Mouse (Mus musculus): ENCODE data around the gene Platr17.
"Not testable (repeated sequence)": the region's sequence is repeated elsewhere in the genome, so short reads cannot be mapped to it uniquely, and the experiment has no call there.

Platr17 gene

GRCm38 (mm10) chr17:33943454-33943853, 38.5 kb downstream of the Platr17 start:
- DNase-seq (ENCODE audit: low spot score): no peak

- DNase-seq (ENCODE audit: low spot score): no peak
These were observed 42.6 kb downstream of the Platr17 start for GRCm38 (mm10) chr17:33947430-33948089.

GRCm38 (mm10) chr17:33948090-33948904, 43.4 kb downstream of the Platr17 start:
- no peak for DNase-seq (ENCODE audit: low spot score)

- no peak for DNase-seq (ENCODE audit: low spot score)
These were observed 44.1 kb downstream of the Platr17 start for GRCm38 (mm10) chr17:33948905-33949537.

GRCm38 (mm10) chr17:33950131-33950625, 45.2 kb downstream of the Platr17 start:
- no peak for DNase-seq (ENCODE audit: low spot score)

GRCm38 (mm10) chr17:33951021-33951946, 46.3 kb downstream of the Platr17 start, which contains the start of gene B3galt4:
Gene B3galt4, minus strand, starts transcription at chr17:33951488.
- peak; percentile 69 for DNase-seq (ENCODE audit: low spot score)

- not testable (repeated sequence) for DNase-seq (ENCODE audit: low spot score)
These were observed 47.1 kb downstream of the Platr17 start for GRCm38 (mm10) chr17:33952015-33952414.

GRCm38 (mm10) chr17:33952879-33953278, 47.9 kb downstream of the Platr17 start:
- DNase-seq (ENCODE audit: low spot score): no peak

GRCm38 (mm10) chr17:33953310-33953709, 48.4 kb downstream of the Platr17 start:
- no peak for DNase-seq (ENCODE audit: low spot score)

- DNase-seq (ENCODE audit: low spot score): no peak
These were observed 49.1 kb downstream of the Platr17 start for GRCm38 (mm10) chr17:33953961-33954565.

GRCm38 (mm10) chr17:33954646-33955554, 50.0 kb downstream of the Platr17 start:
- DNase-seq (ENCODE audit: low spot score): no peak

GRCm38 (mm10) chr17:33955555-33956214, 50.8 kb downstream of the Platr17 start, which contains the start of the genes Vps52 and Rps18:
Gene Vps52, plus strand, starts transcription at chr17:33955812.
Gene Rps18, minus strand, starts transcription at chr17:33956001.
- DNase-seq (ENCODE audit: low spot score): peak; percentile 95
